Mouse (Mus musculus) heart, adult 9 months (tissue): ENCODE measurements around the gene Map3k5.

ENCODE experiments used
- DNase-seq, 2 experiments: peaks; one replicate each; pipeline ENCODE4 v3.0.0; 2022; ENCODE audit warnings: low spot score in 2 of 2

The Map3k5 gene

GRCm38 (mm10) chr10:20107031-20107430 lies 172.8 kb downstream of the Map3k5 start:
- no peak for DNase-seq

- no peak for DNase-seq
These were observed 177.2 kb downstream of the Map3k5 start for GRCm38 (mm10) chr10:20111508-20111907.

- DNase-seq = no peak
These were observed 178.0 kb downstream of the Map3k5 start for GRCm38 (mm10) chr10:20112026-20112973.

GRCm38 (mm10) chr10:20119504-20120425 lies 185.5 kb downstream of the Map3k5 start:
- DNase-seq = no peak

- no peak for DNase-seq
These were observed 187.7 kb downstream of the Map3k5 start for GRCm38 (mm10) chr10:20121981-20122380.

GRCm38 (mm10) chr10:20123401-20123800 lies 189.1 kb downstream of the Map3k5 start:
- DNase-seq = peak; percentile 39 to 61

- DNase-seq = no peak
These were observed 190.3 kb downstream of the Map3k5 start for GRCm38 (mm10) chr10:20124576-20124975.

- peak; percentile 36 to 61 for DNase-seq
These were observed 191.0 kb downstream of the Map3k5 start for GRCm38 (mm10) chr10:20125226-20125625.

- DNase-seq = no peak
These were observed 198.8 kb downstream of the Map3k5 start for GRCm38 (mm10) chr10:20132933-20133652.

GRCm38 (mm10) chr10:20135350-20136058 lies 201.2 kb downstream of the Map3k5 start:
- DNase-seq = no peak

GRCm38 (mm10) chr10:20136505-20136904 lies 202.2 kb downstream of the Map3k5 start:
- DNase-seq = no peak

GRCm38 (mm10) chr10:20141376-20141775 lies 207.1 kb downstream of the Map3k5 start:
- no peak for DNase-seq

GRCm38 (mm10) chr10:20148130-20148772 lies 214.0 kb downstream of the Map3k5 start, which contains the start of gene Map7:
Gene Map7, plus strand, starts transcription at chr10:20148471.
- no peak for DNase-seq

- DNase-seq = peak; percentile 16 to 28
These were observed 214.5 kb downstream of the Map3k5 start for GRCm38 (mm10) chr10:20148773-20149120.

- DNase-seq = peak; percentile 35
These were observed 215.0 kb downstream of the Map3k5 start for GRCm38 (mm10) chr10:20149121-20149834.

- DNase-seq = no peak
These were observed 215.6 kb downstream of the Map3k5 start for GRCm38 (mm10) chr10:20149835-20150355.

- DNase-seq = no peak
These were observed 217.9 kb downstream of the Map3k5 start for GRCm38 (mm10) chr10:20152131-20152530.

GRCm38 (mm10) chr10:20153507-20153906 lies 219.2 kb downstream of the Map3k5 start:
- DNase-seq = no peak

- no peak for DNase-seq
These were observed 221.1 kb downstream of the Map3k5 start for GRCm38 (mm10) chr10:20155401-20155800.
